Comparison of ENCODE assay signal across 28 mouse cellular contexts in genomic region chr6:14239151-14239550, GRCm38 (mm10).
DNase-seq lines count a peak whose midpoint lies in the region; ATAC-seq lines count a peak whose summit lies in the region.
"Had no signal": no experiment of that assay in that cellular context is flagged by ENCODE, and none has a peak within 500 bp of the region (broad histone marks: within the 10 kb centered on the region; RNA-seq: fewer than 3 reads in every experiment).

No protein-coding gene starts in this region.

- H3K4me3 ChIP-seq in forebrain, embryonic 14.5 days (ENCODE audit: low read depth, low read length), result no peak overlapping the region
- no peak overlapping the region for H3K4me3 ChIP-seq in forebrain, embryonic 11.5 days (ENCODE audit: low read depth, low read length)
- H3K4me3 ChIP-seq: forebrain, embryonic 10.5 days; forebrain, embryonic 15.5 days; heart, embryonic 10.5 days; heart, embryonic 13.5 days had no signal

- no peaks in the 10 kb centered on the region for H3K9me3 ChIP-seq in forebrain, embryonic 14.5 days (replicated peaks; ENCODE audit: control insufficient read depth, low read length)
- no peaks in the 10 kb centered on the region for H3K9me3 ChIP-seq in forebrain, embryonic 11.5 days (ENCODE audit: control insufficient read depth, low read length)
- H3K9me3 ChIP-seq: forebrain, embryonic 10.5 days; forebrain, embryonic 15.5 days; heart, embryonic 10.5 days; heart, embryonic 13.5 days had no signal

- H3K27ac ChIP-seq in forebrain, embryonic 14.5 days (ENCODE audit: low read depth, low read length), result no peak overlapping the region
- no peak overlapping the region for H3K27ac ChIP-seq in forebrain, embryonic 11.5 days (ENCODE audit: low read depth, low read length)
- H3K27ac ChIP-seq: forebrain, embryonic 10.5 days; forebrain, embryonic 15.5 days; heart, embryonic 10.5 days; heart, embryonic 13.5 days; hindbrain, embryonic 14.5 days; hindbrain, postnatal 0 days had no signal

- no peaks in the 10 kb centered on the region for H3K36me3 ChIP-seq in forebrain, embryonic 14.5 days (ENCODE audit: control insufficient read depth, insufficient read depth, low read length)
- H3K36me3 ChIP-seq in forebrain, embryonic 11.5 days (ENCODE audit: control insufficient read depth, insufficient read depth, low read length), result no peaks in the 10 kb centered on the region
- H3K36me3 ChIP-seq: forebrain, embryonic 10.5 days; forebrain, embryonic 15.5 days; heart, embryonic 10.5 days; heart, embryonic 13.5 days had no signal

- intact Hi-C loops in left cerebral cortex, postnatal 25 days (cut with DNase I), result no loop called here

- no peak overlapping the region for H3K4me2 ChIP-seq in forebrain, embryonic 14.5 days (ENCODE audit: low read length)
- no peak overlapping the region for H3K4me2 ChIP-seq in forebrain, embryonic 11.5 days (ENCODE audit: low read depth, low read length, severe bottlenecking)
- H3K4me2 ChIP-seq: forebrain, embryonic 15.5 days; heart, embryonic 13.5 days; hindbrain, embryonic 14.5 days had no signal

- 74% methylated on average over 2 of the region's 2 CpGs for WGBS in forebrain, embryonic 14.5 days
- 68% methylated on average over 2 of the region's 2 CpGs for WGBS in forebrain, embryonic 11.5 days

- ATAC-seq in forebrain, embryonic 14.5 days, result no peak
- no peak for ATAC-seq in forebrain, embryonic 11.5 days (replicated peaks; ENCODE audit: low FRiP score)
- ATAC-seq: activated CD4-positive, CD25-positive, alpha-beta regulatory T cell, adult 4 months; forebrain, embryonic 15.5 days; hindbrain, postnatal 0 days; inflammation-experienced regulatory T-cells, adult 6 months; intestine, embryonic 16.5 days had no signal

- DNase-seq in forebrain, embryonic 14.5 days (ENCODE audit: low spot score), result peak; percentile 1
- DNase-seq in forebrain, embryonic 11.5 days (ENCODE audit: low spot score), result no peak
- DNase-seq in frontal cortex, postnatal 36 days (ENCODE audit: low spot score in 2 of 2), result peak; percentile 3 to 30
- DNase-seq in frontal cortex, postnatal 25 days (ENCODE audit: low spot score in 2 of 2), result no peak
- DNase-seq in left cerebral cortex, postnatal 25 days (ENCODE audit: low spot score in 2 of 2), result peak; percentile 27 to 56
- no peak for DNase-seq in left cerebral cortex, adult 8-10 months (ENCODE audit: low spot score in 2 of 2)
- peak; percentile 47 for DNase-seq in brain, adult 2 months (ENCODE audit: low read depth, low spot score)
- no peak for DNase-seq in cerebellum, postnatal 4 days (ENCODE audit: low spot score in 2 of 2)
- DNase-seq: adrenal gland, adult 8-10 months; adrenal gland, postnatal 25 days; cerebellum, adult 11 months; cerebellum, adult 2 months; cerebellum, adult 9-11 months; cerebellum, postnatal 25 days; embryo, embryonic 11 days; gastrocnemius, postnatal 25 days; heart, adult 18-20 months; heart, postnatal 14 days; heart, postnatal 4 days had no signal

- no peaks in the 10 kb centered on the region for H3K27me3 ChIP-seq in forebrain, embryonic 14.5 days (replicated peaks; ENCODE audit: control insufficient read depth, insufficient read depth, low read length)
- no peaks in the 10 kb centered on the region for H3K27me3 ChIP-seq in forebrain, embryonic 11.5 days (ENCODE audit: control insufficient read depth, insufficient read depth, low read length)
- H3K27me3 ChIP-seq: forebrain, embryonic 15.5 days; heart, embryonic 13.5 days had no signal

- H3K9ac ChIP-seq in forebrain, embryonic 14.5 days (ENCODE audit: low read length), result no peak overlapping the region
- H3K9ac ChIP-seq in forebrain, embryonic 11.5 days (ENCODE audit: low read length), result no peak overlapping the region
- H3K9ac ChIP-seq: forebrain, embryonic 15.5 days; heart, embryonic 13.5 days; hindbrain, embryonic 14.5 days had no signal

- H3K4me1 ChIP-seq in forebrain, embryonic 14.5 days (ENCODE audit: control insufficient read depth, insufficient read depth, low read length), result no peaks in the 10 kb centered on the region
- no peaks in the 10 kb centered on the region for H3K4me1 ChIP-seq in forebrain, embryonic 11.5 days (replicated peaks; ENCODE audit: control insufficient read depth, insufficient read depth, low read length)
- H3K4me1 ChIP-seq: forebrain, embryonic 10.5 days; forebrain, embryonic 15.5 days; heart, embryonic 10.5 days; heart, embryonic 13.5 days had no signal

Comparison
In these comparisons a context has a peak if more than half of its experiments do, and no peak if none do; other contexts are left out.
1. DNase-seq: peak in forebrain, embryonic 14.5 days (single experiment), frontal cortex, postnatal 36 days (2 of 2), left cerebral cortex, postnatal 25 days (2 of 2) and brain, adult 2 months (single experiment); none in forebrain, embryonic 11.5 days (single experiment), frontal cortex, postnatal 25 days (0 of 2), left cerebral cortex, adult 8-10 months (0 of 2) and cerebellum, postnatal 4 days (0 of 2).